Mouse (Mus musculus) frontal cortex, adult 2 months (tissue): ENCODE results near the gene Rorb. TPM values are rescaled to one million over a fixed set of nuclear protein-coding genes. Genes with fewer than 3 reads are reported as not detected.

Experiments used
- DNase-seq, 2 experiments: peaks; one replicate each; pipeline ENCODE4 v3.0.0; 2022; ENCODE audit warnings: low spot score in 1 of 2; ENCODE audit errors: extremely low spot score in 1 of 2
- polyA plus RNA-seq: library from polyadenylated mRNA; depleted of rRNA; stranded (reverse); fragments of >200 nt; gene quantifications from 2 replicates; pipeline ENCODE4 v1.2.3, GENCODE M21; 2012

Gene Rorb
- polyA plus RNA-seq, 1 experiment = 10.6 TPM

DNA sequence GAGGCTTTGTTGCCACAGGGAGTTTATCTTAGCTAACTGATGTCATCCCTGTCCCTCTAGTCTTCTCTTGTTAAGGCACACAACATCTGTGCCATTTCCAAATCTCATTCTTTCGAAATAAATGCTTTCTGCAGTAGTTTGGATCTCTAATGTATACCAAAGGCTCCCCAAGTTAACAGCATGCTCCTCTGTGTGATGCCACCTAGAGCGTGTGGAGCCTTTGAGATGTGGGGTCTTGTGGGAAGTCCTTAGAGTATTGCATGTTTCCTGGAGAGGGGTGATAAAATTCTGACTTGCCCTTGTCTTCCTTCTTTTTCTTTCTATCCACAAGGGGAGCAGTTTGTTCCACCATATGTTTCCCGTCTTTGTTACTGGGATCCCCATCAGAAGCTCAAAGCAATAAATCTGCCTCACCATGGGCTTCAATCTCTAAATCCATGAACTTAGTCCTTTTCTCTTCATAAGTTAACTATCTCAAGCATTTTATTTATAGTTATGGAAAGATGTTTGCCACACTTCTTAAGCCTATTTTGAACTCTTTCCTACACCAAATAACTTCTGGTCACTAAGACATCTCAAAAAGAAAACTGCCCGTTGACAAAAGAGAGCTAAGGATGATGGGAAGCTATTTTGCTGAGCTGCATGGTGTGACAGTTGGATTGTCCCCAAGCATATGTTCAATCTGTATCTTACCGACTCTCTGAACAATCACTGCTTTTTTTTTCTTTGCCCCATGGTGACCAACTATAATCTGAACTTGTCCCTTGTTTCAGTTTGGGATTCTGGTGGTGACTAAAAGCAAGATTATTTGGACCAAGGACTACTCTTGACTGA, 76.3 kb downstream of the Rorb start:
- DNase-seq = no peak

DNA sequence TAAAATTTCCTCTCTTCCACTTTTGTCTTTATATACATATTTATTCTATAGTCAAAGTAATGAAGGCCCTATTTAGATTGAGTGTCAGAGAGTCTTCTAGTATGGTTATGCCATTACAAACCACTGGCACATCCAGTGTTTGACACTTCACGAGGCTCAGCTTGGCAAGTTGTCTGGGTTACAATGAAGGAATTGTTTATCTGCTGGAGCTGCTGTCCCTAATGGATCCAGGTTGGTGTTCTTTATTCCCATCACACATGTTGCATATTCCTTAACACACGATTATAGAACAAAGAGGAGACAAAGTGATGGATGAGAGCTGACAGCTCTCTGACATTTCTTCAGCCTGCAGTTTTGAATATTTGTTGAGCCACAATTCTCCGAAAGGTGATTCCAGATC, 77.0 kb downstream of the Rorb start:
- DNase-seq = no peak

DNA sequence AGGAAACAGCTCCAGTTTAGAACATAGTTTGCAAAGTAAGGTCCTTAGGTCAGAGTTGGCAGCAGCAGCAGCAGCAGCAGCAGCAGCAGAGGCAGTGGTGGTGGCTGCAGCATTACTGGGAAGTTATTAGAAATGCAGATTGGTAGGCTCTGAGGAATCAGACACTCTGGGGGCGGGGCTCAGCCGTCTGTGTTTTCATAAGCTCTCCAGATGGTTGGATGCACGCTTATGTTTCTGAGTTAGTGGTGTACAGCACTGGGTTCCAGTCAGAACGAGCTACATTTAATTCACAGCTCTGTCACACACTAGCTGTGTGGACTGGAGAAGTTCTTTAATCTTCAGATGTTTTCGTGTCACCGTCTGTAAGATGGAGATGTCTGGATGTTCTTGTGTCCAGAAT, 105.9 kb downstream of the Rorb start:
- DNase-seq = peak; percentile 47 to 77

DNA sequence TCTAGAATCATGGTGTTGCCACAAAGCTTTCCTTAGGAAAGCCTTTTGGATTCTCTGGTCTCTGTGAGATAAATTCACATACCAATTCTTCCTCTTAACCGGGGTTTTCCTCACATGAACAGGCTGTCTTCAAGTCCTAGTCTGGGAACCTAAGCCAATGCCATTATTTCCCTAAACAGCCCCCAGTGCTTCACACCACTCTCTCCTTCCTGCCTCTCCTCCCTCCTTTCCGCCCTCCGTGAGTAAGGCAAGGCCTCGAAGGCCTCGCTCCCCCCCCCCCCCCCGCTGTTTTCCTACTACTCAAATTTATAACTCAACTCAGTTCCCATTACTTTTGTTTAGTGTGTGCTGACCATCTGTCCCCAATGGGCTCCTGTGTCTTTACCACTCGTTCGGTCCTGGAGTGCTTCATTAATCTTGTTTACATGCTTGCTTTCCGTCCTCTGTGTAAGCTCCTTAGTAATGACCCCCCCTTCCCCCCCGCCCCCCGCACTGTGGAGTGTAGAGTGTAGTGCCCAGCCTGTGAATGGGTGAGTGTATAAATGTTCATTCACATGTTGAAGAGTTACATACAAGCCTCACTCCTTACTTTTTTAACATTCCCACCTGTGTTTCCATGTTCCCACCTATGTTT, 106.9 kb downstream of the Rorb start:
- DNase-seq = no peak

DNA sequence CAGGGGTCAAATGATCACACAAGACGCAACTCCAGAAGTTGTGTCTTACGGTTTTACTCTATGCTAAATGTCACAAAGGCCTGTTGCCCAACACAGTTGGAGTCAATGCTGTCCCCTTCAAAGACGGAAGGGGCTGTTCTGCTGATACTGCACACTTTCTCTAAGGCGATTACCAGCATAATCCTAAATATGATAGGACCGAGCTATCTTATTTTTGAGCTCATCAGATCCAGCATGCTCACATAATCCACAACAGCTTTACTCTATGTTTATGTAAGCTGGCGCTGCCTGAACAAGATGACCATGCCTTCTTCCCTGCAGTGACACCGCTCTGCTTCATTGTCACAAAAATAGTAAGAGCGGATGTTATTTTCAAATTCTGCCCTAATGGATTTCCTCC, 112.0 kb downstream of the Rorb start:
- DNase-seq = no peak

DNA sequence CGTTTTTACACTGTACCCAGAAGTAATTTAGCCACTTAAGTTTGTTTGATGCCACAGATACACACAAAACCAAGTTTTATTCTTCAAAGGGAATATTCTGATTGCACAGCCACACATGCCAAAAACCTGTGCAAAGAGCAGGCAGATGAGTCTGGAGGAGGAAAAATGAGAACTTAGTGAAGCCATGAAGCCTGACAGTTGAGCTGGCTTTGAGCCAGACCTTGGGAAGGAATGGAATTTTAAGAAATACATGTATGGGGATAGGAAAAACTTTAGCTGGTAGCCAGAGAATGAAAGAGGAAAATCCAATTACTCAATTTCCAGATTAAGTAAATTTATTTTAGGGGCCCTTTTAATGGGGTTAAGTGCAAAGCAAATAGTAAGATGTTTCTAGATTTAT, 113.3 kb downstream of the Rorb start:
- DNase-seq = peak in 1 of 2 experiments; percentile 55

DNA sequence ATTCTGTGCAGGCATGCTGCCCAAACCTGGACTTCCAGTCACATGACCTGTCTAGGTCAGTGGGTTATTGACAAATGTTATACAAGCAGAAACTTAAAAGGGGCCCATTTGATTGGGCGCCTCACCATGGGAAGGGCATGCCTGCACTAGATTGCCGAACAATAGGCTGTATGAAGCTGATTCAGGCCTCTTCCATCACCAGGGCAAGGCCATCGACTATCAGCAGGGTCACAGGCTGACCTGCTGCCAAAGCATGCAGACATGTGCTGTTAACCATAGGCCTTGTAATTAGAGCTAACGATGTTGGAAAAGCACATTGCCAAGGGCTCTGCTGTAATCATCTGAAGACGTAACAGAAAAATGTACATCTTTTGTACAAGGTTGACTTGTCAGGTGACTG, 131.0 kb downstream of the Rorb start:
- DNase-seq = no peak

DNA sequence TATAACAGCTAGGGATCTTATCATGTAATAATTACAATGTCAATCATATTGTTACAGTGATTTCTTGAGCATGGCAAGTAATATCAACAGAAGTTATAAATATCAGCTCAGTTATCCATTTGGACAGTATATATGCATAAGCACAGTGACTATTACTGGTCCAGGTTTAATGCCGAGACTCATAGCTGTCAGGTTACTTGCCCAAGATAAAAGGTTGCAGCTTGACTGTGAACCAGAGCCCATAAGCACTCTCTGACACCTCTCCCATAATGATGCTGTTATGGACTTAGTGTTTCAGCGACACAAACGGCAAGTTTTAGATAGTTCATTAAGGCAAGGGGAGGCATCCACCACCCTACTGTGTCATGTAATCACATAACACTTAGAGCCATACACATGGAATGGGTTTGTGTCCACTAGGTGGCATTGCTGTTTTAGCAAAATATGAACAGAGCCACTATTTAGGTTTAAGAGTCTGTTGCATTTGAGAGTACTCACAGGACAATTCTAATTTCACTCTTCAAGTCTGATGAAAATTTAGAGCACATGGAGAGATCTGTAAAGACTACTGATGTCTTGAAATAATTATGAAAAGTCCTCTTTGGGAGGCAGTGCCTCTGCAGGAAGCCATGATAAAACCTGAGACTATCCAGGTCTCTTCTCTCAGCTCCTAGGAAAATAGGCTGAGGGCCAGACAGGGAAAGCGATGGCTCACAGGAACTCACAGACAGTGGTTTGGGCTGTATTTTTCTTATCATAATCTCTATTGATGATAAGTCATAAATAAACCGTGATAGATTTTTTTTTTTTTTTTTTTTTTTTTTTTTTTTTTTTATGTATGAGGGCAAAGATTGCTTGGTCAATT, 136.0 kb downstream of the Rorb start:
- peak; percentile 65 to 85 for DNase-seq

DNA sequence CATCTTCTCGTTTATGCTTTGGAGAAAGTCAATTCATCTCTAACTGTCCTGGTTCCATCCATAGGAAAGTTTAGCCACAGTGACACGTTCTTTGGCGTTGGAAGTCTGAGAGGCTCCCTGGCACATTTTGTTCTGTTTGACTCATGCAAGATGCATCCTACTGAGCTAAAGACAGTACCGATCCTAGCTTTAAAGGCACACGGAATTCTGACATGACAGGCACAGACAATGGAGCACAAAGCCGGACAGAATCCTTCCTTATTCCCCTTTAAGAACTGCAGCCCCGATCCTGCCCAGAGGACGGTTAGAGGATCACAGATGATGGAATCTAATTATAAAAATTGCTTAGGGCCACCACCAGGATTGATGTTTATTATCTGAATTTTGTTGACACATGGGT, 141.6 kb downstream of the Rorb start:
- peak in 1 of 2 experiments; percentile 36 for DNase-seq

DNA sequence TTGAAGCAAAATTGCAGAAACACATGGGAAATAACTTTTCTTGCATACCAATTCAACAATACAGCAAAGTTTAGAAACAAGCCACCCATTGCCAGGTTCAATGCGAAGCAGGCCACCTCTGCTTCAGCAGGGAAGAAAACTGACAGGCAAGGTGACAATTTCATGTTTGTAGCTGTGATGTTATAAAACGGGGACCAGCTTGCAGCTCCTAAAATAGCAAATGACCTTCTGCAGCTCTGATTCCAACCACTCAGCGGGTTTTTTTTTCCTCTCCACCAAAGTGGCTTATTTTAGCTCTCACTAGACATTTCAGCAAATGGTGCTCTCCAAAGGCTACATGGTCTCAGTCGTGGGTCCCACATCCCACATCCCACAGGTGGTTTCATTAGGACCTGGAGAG, 143.7 kb downstream of the Rorb start:
- peak in 1 of 2 experiments; percentile 27 for DNase-seq

DNA sequence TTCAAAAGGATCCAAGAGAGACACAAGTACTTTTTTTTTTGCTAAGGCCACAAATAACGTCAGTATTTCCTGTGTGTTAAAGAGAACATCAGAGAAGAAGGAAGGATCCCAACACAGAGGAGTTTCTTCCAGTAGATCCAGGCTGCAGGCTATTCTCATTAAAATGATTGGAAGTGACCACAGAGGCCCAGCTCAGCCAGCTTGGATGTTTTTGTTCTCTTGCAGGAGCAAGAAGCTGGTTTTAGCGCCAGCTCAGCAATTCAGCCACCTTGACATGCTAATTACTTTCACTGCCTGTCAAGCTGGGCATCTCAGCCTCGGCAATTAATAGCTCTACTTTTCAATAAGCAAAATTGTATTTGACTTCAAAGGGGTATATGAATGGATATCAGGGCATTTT, 151.1 kb downstream of the Rorb start:
- peak in 1 of 2 experiments; percentile 34 for DNase-seq

DNA sequence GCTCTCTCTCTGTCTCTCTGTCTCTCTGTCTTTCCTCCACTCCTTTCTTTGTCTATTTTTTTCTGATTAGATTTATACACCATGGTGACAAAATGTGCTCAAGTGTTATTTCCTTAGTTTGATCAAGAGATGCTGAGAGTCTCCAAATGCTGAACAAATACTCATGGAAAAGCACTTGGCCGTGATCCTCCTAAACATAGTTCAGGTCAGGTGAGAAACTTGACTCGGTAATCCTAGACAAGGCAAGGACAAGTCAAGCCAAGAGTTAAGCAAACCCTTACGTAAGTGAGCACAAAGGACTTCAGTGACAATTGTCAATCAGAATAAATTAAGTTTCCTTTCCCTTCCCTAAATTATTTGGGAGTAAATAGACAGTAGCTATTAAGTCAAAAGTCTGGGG, 158.2 kb downstream of the Rorb start:
- DNase-seq = no peak

DNA sequence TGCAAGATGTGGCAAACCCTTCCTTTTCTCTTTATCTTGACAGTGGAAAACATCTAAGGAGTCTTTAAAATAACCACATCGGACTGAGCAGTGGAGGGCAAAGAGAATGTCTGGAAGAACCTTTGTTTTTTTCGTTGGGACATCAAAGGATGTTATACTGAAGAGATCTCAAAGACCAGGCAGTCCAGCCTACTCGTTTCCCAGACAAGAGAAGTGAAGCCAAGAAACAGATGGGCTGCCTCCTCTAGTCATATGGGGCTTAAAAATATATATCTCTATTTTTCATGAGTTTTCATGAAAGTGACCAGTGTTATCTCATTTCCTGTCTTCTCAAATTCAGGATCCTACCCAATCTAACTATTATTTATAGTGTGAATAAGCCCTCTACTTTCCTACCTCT, 163.8 kb downstream of the Rorb start:
- DNase-seq = peak in 1 of 2 experiments; percentile 37

DNA sequence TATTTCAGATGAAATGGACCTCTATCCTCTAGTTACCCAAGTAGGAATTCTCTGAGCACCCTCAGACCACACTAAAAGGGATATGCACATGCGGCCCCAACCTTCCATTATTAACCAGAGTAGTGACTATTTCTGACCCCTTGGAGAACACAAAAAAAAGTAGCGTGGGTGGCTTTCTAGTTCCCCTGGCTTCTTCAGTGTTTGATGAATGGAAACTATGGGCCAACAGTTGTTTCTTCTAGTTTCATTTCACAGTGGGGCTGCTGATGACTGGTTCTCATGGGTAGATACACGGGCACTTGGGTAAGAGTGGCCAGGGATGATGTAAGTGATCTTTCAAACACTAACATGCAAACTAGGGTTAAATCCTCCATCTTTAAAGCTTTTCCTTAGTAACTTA, 165.7 kb downstream of the Rorb start:
- no peak for DNase-seq

DNA sequence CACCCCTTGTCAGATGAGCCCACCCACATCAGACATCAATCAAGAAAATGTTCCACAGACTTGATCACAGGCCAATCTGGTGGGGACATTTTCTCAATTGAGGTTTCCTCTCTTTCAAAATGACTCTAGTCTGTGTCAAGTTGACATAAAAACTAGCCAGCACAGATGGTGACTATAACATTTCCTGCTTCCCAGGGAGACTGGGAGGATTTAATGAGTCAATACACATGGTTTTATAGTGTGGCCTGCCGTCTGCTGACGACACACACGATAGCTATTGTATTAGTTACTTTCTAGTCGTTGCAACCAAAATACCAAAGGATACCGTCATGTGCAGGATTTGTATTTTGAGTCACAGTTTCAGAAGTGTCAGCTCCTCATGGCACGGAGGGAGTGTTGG, 169.6 kb downstream of the Rorb start:
- peak in 1 of 2 experiments; percentile 20 for DNase-seq

DNA sequence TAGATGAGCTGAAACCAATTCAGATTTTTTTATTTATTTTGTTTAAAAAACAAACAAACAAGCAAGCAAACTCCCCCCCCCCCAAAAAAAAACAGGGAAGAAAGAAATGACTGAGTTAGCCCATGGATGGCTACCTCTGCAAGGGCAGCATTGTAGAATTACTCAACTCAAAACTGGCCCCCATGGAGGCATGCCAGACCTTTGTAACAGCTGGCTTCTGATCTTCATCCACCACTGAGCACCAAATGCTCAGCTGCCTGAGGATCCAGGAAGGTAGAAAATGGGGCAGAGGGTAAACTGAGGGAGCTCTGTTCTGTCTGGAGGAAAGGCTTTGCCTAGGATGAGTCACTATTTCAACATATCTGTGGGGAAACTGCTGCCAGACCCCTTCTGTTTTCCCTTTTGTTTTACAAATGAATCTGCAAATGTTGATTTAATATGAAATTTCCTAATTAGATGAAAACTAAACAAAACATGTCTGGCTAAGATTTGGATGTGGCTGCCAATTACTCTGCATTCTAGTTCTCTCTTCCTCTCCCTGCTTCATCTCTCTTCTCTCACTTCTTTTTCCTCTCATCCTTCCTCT, 199.1 kb downstream of the Rorb start:
- DNase-seq = no peak

DNA sequence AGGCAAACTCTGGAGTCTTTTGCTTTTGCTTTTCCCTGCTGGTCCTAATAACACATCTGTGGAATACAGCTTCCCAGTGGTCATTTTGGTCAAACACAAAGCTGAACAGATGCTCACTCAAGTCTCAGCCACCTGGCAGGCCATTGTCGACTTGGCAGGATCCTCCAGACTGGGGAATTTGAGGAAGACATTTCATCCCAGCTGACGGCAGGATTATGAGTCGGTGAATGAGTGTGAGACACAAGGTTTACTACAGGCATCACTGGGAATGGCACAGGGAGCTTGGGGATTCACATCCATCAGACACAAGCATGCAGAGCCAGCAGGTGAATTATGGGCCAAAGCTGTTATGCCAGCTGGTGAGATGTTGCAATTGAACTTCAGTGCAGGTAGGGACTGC, 201.4 kb downstream of the Rorb start:
- no peak for DNase-seq

DNA sequence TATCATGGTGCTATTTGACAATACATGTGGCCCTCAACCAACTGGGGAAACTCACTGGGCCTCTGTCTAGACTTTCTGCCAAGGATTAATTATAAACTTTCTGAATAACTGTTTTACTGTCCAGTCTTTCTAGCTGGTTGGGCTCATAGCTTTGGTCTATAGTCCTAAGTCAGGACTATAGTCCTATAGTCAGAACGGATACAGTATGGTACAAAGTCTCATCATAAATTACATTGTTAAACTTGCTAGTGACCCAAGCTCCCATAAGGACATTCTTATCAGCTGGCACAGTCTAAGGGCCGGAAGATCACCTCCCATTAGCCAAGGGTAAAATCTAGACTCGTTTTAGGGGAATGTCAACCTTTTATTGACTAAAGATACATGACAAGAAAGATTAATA, 205.5 kb downstream of the Rorb start:
- no peak for DNase-seq

DNA sequence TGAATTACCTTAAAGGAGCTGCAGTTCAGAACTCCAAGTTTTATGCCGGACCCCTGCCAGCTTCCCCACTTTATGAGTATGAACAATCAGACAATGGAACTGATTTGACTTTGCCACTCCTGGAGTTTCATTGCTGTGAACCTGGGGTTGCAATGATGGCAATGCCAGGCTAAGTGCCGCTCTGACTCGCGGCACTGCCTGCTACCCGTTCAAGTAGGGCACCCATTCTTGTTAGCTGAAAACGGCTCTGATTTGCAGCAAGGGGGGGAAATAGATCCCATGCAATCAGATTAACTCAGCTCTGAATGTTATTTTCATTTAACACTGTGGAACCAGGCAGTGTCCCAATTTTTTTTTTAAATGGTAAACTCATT, 208.3 kb downstream of the Rorb start:
- DNase-seq = no peak

DNA sequence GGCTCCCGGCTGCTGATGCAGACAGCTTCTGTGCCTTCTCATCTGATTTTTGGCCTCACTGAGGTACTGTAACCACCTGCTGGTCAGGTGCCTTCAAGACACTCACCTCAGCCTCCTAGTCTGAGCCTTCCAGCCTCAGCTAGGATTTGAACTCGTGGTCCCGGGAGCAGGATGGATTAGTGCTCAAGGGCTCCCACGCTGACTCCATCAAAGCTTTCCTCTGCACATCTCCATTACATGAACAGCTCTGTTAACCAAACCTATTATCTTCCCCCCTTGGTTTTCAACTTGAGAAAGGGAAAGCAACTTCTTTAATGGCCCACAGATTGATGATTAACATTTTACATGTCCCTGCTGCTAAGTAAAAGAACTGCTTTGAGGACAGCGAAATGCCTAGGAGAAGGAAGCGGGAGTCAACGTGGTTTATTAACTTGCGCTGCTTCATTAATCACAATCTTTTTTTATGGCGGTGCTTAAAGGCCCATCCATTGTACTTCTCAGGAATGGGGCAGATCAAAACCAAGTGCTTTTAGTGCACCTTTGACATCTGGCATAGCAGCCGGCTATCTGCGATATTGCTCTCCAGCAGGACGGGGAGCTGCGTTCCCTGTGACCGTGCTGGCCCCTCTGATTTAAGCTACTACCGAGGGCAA, 208.8 kb downstream of the Rorb start:
- no peak for DNase-seq
